Mouse (Mus musculus): Measurements from ENCODE around the gene Nbl1. TPM values are rescaled to one million over a fixed set of nuclear protein-coding genes. Genes with fewer than 3 reads are reported as not detected.

Nbl1 gene
- total RNA-seq, 2 experiments from 2014 or later: not detected

- ATAC-seq (replicated peaks; ENCODE audit: poor library complexity, severe bottlenecking): 0 out of 2 replicates have a peak, but pooled peaks have one; percentile 15
Observed at GRCm38 (mm10) chr4:139074060-139074459, 18.7 kb downstream of the Nbl1 start.

DNA sequence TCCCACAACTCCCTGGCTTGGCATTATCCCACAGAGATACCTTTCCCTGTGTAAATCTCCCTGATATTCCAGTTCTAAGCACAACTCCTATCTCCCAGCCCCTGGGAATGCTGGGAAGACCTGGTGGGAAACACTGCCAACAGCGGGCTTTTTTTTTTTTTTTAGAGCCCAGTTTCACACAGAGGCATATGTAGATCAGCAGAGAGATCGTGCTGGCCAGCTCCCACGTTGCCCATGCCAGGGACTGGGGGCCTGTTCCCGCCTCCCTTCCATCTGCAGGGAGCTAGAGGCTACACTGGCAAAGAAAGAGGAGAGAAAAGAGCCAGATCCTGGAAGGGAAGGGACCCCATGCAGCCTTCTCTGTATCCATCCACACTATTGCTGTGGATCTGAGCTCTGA is 24.5 kb downstream of the Nbl1 start:
- no peak for ATAC-seq (replicated peaks; ENCODE audit: poor library complexity, severe bottlenecking)

GRCm38 (mm10) chr4:139064831-139065230 is 28.0 kb downstream of the Nbl1 start:
- no peak for ATAC-seq (replicated peaks; ENCODE audit: poor library complexity, severe bottlenecking)

GRCm38 (mm10) chr4:139059569-139059968 is 33.2 kb downstream of the Nbl1 start:
- peak; percentile 44 for ATAC-seq (replicated peaks; ENCODE audit: poor library complexity, severe bottlenecking)

- no peak for ATAC-seq (replicated peaks; ENCODE audit: poor library complexity, severe bottlenecking)
Observed at GRCm38 (mm10) chr4:139058029-139058428, 34.8 kb downstream of the Nbl1 start.

DNA sequence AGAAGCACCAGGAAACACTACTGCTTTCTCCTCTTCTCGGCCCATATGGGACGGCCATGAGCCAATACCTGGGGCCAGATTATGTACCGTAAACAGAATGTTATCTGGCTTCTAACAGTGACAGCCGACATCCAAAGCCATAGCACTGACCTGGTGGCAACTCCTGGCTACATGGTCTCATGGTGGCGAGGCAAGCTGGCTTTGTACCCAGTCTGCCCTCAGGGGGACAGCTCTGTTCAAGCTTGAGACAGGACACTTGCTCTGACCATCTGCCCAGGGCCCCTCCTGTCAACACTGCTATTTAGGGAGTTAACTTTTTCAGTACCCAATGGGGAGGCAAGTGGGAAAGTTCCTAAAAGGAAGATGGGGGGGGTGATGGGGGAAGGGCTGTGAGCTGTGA is 35.5 kb downstream of the Nbl1 start:
- no peak for ATAC-seq (replicated peaks; ENCODE audit: poor library complexity, severe bottlenecking)

DNA sequence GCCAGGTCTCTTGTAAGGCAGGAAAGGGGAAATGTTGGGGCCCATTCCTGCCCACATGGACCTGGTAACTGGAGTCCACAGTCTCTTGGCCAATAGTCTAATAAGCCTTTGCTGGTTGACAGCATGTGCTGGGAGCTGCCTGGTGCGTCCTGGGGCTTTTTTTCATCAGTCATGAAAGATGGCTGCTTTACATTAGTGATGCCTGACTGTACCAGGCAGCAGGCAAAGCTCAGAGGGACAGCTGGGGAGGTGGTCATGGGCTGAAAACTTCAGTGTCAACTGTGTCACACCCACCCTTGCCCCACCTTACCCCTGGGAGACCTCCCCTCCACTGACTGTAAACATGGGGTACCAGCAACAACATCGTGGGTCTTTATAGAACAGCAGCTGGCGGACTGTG is 37.0 kb downstream of the Nbl1 start:
- no peak for ATAC-seq (replicated peaks; ENCODE audit: poor library complexity, severe bottlenecking)

DNA sequence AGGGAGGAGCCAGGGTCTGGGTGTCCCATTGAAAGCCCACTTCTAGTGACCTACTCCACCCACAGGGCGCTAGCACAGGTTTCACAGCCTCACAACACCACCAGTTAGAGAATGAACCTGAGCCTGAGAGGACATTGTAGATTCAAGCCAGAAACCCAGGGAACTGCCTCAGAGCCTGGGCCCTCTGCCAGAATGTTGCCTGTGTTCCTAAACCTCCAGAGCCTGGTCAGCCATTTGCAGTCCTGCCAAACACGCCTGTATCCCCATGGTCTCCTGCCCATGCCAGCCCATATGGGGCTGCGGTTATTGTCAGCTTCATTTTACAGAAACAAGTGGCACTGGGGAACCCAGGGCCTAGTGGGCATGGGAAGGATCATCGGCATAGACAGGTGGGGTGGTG is 37.5 kb downstream of the Nbl1 start:
- no peak for ATAC-seq (replicated peaks; ENCODE audit: poor library complexity, severe bottlenecking)

DNA sequence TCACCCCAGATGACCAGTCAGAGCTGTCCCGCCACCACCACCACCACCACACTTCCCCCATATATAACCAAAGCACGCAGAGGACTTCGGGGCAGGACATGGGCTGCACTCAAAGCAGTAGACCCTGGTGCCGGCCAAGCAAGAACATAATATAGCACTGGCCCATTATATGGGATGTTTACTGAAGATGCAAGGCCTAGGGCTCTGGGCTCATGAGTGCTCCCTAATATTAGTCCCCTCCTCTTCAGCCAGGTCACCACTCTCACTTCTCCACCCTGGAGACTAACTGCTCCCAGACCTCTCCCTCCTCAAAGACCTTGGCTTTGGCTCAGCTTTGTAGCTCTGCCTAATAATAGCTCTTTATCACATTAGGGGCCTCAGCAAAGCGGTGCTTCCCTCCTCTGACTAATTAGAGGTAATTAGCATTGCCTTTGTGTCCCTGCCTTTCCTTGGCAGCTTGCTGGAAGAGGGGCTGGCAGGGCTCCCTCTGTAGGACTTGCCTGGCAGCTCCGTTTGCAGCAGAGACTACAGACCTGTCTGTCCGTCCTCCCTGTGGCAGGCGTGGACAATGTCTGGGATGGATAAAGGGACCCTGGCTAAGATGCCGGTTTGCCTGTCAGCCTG is 38.4 kb downstream of the Nbl1 start:
- ATAC-seq (replicated peaks; ENCODE audit: poor library complexity, severe bottlenecking): no peak

- no peak for ATAC-seq (replicated peaks; ENCODE audit: poor library complexity, severe bottlenecking)
Observed at GRCm38 (mm10) chr4:139053391-139053790, 39.4 kb downstream of the Nbl1 start.

DNA sequence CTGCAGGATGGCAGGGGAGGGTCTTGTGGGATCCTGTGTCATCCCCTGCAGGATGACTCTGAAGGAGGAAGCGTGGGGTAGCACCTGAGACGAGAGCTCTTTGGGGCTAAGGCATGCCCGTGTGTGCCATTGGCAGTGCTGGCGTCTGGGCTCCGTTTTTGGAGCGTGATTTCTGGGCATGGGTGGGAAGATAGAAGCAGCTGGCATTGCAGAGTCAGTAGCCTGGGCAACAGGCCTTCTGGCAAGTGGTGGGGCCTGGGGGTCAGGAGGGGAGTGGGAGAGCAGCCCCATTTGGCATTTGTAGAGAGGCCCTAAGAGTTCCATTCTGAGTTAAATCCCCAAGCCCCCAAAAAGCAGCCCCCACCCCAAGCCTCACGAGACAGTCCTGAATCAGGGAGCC is 40.0 kb downstream of the Nbl1 start:
- ATAC-seq (replicated peaks; ENCODE audit: poor library complexity, severe bottlenecking): no peak

GRCm38 (mm10) chr4:139048518-139048917 is 44.3 kb downstream of the Nbl1 start:
- ATAC-seq (replicated peaks; ENCODE audit: poor library complexity, severe bottlenecking): no peak

- no peak for ATAC-seq (replicated peaks; ENCODE audit: poor library complexity, severe bottlenecking)
Observed at GRCm38 (mm10) chr4:139046354-139046753, 46.4 kb downstream of the Nbl1 start.

- ATAC-seq (replicated peaks; ENCODE audit: poor library complexity, severe bottlenecking): no peak
Observed at GRCm38 (mm10) chr4:139044566-139044965, 48.2 kb downstream of the Nbl1 start.

- ATAC-seq (replicated peaks; ENCODE audit: poor library complexity, severe bottlenecking): peak; percentile 93
Observed at GRCm38 (mm10) chr4:139043600-139043999, 49.2 kb downstream of the Nbl1 start.

DNA sequence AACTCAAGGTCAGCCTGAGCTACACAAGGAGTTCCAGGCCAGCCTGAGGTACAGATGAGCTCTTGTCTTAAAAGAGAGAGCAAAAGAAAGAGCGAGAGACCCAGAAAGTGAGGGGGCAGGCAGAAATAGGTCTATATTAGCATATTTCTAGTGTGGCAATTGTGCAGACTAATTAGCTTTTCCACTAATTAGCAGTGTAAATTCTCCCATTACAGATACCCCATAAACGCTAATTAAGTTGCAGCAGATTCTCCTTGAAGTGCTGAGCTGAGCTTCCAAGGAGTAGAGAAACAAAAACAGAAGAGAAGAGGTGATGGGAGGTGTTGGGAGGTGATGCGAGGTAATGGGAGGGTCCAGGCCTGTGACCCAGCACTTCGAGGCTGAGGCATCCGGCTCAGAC is 50.2 kb downstream of the Nbl1 start:
- ATAC-seq (replicated peaks; ENCODE audit: poor library complexity, severe bottlenecking): no peak

DNA sequence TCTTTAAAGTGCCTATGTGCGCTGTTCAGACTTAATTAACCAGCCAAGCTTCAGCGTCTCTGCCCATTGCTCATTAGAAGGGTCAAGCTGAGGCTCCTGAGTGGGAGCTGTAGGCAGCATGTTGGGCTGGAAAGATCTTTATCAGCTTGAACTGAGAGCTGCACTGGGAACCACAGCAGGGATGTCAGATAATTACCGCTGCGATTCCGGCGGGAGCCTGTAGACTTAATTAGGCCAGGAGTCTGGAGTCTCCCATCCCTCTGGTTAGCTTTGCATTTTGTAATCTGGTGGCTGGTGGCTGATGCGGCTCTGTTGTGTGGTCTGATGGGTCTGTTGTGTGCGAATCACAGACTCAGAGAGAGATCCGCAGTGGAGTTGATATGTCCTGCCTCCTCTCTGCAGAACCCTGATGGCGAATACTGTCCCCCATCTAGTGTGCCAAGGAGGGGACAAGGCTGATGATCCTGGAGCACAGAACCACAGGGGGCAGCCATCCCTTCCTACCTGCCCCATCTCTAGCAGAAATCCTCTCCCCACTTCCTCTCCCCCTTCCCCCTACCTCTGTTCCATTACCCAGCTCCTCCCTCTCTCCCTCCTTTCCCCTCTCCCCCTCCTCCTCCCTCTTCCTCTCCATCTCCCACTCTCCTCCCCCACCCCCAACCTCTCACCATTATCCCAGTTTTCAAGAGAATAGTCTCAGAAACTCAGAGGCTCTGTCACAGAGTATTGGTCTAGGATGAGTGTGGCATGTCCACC is 52.5 kb downstream of the Nbl1 start:
- ATAC-seq (replicated peaks; ENCODE audit: poor library complexity, severe bottlenecking): no peak

DNA sequence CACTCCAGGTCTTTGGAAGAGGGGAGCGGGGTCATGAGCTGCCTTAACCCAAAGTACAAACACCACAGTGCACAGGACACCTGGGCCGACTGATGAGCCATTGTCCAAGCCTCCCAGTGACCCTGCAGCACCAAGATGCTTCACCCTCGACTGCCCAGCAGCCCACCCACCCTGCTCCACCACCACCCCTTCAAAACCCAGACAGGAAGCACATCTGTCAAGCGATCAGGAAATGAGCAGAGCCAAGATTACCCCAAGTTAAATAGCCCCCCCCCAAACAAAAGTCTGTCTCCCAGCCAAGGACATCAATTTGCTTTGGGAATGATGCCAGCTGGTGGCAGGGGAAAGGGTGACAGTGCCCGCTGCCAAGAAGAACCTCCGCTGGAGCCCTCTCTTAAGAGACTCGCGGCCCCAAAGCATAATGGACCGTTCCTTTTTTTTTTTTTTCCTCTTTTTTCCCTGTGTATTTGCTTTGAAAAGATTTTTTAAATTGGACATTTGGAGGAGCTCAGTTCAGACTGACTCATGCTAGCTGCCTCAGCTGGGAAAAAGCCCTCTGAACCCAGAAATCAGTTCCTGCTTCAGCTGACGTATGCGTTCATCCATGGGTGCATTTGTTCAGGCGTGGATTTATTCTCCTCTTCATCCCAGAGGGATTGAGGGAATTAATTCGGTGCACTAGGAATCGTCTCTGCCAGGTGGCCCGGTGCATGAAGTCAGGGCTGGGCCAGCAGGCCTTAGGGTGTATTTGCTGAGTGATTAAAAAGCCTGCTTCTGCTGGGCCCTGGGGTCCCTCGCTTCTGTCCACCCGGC is 54.8 kb downstream of the Nbl1 start:
- ATAC-seq (replicated peaks; ENCODE audit: poor library complexity, severe bottlenecking): no peak

DNA sequence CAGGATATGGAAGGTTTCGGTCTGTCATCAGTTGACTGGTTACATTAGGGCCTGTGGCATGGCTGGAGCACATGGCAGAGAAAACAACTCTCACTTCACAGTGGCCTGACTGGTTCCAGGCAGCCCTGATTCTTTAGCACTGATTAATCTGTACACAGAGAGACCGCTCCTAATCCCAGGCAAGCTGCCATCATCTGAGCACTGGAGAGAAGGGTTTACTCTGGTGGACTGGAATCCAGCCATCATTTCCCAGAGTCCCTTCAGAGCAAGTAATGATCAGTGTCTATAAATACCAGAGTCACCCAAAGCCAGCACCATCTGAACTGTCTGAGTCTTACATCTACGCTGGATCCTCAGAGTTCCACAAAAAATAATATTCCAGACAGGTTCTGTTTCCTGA is 57.0 kb downstream of the Nbl1 start:
- ATAC-seq (replicated peaks; ENCODE audit: poor library complexity, severe bottlenecking): no peak

GRCm38 (mm10) chr4:139034942-139035341 is 57.9 kb downstream of the Nbl1 start:
- no peak for ATAC-seq (replicated peaks; ENCODE audit: poor library complexity, severe bottlenecking)

DNA sequence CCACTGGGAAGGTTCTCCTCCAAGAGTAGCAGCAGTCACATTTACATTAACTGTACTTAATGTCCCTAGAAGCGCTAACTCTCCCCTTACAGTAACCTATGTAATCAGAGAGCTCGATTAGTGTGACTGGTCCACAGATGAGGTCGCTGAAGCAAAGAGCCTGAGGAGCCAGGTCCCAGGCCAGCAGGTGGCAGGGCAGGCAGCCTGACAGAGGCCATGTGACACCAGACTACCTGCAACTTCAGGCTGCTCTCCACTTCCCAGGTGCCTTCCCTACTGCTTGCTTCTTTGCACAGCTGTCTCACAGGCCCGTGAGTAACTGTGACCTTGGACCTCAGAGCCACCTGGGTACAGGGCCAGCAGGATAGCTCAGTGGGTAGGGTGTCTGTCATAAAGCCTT is 58.3 kb downstream of the Nbl1 start:
- ATAC-seq (replicated peaks; ENCODE audit: poor library complexity, severe bottlenecking): no peak

Measured in granulocyte monocyte progenitor cell, adult 5-6 weeks (primary cell).